Mouse (Mus musculus): ENCODE results near the gene Scgb1a1.
"Not testable (repeated sequence)": the region's sequence is repeated elsewhere in the genome, so short reads cannot be mapped to it uniquely, and the experiment has no call there.

Scgb1a1 gene

DNA sequence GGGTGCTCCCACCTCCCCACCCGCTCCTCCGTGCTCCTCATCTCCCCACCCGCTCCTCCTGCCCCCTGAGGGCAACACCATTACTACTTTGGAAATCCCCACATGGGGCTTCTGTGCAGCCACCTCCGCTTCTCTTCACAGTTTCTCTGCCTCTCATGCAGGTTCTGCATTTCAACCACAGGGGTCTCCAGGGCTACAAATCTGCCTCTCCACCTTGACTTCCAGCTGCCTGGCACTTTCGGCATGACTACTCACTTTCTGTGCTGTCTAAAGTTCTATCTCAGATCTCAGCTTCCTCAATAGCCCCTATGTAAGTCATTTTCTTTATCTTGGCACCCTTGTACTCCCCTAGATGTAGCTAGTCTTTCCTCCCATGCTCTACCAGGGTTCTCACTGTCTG is 20.5 kb downstream of the Scgb1a1 start:
- DNase-seq (ENCODE audit: low read depth, low spot score), result peak; percentile 92

DNA sequence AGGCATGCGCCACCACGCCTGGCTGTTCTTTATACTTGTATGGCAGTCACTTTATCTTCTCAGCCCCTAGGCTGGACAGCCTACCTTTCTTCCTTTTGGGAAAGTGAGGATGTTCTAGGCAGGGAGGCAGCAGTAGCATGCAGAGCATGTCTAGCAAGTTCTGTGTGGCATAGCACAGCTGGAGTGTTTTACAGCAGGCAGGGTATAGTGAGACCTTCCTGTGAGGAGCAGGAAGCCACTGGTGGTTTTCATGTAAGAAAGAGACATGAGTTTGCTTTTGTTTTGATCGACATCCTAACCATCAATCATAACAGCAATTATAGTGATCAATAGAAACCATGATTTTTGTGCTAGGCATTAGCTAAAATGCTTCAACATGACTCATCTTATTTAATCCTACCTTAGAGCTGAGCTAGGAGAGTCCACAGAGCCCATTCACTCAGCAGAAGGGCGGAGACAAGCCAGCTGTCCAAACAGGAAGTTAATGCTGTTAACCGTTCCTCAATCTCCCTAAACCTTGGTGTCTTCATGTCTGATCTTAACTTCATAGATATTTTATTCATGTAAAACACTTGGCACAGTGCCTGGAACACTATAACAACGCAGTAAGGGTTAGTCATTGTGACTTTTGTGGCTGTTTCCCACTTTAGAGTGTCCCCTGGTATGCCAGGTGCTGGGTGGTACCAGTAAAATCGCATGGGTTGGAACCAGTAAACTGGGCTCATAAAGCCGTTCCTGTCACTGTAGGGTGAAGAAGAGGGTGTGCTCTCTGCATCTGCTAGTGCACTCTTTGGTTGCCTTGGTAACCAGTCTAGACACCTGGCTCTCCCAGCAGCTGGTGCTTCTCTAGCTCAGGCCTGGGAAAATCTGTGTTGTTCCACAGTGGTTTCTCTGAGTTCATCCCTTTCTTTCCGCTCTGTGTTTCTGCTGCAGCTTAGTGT is 21.9 kb downstream of the Scgb1a1 start:
- peak; percentile 87 for DNase-seq (ENCODE audit: low read depth, low spot score)

DNA sequence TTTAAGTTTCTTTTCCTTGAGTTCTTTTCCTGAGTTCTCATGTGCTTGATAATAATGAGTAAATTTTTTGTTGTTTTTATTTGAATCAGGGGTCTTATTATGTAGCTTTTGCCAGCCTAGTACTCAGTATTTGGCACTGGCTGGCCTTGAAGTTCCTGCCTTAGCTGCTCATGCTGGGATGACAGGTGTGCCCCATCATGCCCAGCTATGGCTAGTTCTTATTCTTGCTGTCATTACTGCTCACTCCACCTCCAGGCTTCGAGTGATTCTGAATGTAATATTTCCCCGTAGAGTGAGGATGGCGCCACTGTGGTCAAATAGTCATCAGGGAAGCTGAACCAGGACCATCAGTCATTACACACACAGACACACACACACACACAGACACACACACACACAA is 23.9 kb downstream of the Scgb1a1 start:
- DNase-seq (ENCODE audit: low read depth, low spot score), result no peak

DNA sequence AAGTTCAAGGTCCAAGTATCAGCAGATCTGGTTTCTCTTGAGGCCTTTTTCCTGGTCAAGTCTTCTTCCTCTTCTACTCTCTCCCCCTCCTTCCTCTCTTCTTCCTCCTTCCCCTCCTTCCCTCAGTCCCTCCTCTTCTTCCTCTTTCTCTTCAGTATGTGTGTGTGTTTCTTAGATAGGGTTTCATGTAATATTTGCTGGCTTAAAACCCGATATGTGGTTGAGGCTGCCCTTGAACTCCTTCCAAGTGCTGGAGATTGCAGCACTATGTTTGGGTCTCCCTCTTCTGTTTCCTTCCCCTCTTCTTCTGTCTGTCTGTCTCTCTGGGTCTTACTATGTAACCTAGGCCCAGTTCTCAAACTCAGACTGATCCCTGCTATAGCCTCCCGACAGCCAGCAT is 24.9 kb downstream of the Scgb1a1 start:
- no peak for DNase-seq (ENCODE audit: low read depth, low spot score)

DNA sequence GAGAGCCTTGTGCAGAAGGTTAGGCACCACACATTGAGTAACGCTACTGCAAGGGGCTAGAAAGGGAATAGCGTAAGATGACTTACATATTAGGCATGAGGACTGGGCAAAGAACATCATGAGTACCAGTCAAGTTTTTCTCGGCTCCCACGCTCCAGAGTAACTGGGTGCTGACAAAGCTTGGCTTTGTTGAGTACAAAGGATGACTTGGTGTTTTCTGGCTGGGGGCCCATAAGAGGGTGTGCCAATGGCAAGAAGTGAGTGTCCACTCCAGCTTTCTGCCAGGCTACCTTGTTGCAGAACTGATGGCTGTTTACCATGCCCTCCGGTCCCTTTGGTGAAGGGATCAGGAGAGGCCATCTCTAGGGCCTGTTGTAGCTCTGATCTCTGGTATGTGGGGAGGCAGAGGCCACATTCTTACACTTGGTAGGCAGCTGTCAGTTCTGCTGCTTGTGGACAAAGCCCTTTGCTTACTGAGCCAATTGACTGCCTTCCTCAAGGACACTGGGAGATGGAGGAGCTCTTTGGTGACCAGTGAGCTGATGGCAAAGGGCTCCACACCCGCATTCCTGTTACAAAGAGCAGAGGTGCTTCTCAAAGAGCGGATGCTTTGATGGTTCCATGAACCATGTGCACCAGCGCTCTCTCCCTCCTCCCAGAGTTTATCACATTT is 26.4 kb downstream of the Scgb1a1 start:
- DNase-seq (ENCODE audit: low read depth, low spot score), result no peak

DNA sequence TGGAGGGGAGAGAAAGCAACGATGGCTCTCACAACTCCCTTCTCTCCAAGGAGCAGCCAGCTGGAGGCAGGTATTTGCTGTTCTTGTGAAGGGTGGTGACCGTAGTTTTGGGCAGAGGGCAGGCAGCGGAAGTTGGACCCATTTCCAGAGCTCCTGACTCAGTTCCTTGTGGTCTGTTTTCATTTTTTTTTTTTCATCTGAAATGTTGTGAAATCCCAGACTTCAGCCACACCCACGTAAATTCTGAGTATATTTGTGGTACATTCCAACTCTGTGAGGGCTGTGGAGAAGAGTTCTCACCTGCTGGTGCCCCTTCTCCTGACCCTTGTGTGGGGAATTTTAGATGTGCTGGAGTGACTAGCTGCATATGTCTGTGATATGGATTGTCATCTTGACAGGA is 27.7 kb downstream of the Scgb1a1 start:
- no peak for DNase-seq (ENCODE audit: low read depth, low spot score)

DNA sequence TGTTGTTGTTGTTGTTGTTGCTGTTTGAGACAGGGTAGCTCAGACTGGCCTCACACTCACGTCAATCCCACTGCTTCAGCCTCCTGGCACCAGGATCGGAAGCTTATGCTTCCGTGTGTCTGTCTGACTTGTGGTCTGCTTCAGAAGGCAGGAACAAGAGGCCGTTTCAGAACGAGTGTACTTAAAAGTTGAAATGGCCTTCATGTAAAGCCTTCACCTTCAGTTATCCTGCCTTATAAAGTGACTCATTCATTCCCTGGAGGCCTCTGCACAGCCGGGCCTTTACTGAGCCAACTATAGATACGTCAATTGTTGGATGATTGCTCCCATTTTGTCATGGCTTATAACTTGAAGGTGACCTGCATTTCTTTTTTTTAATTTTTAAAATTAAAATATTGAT is 28.4 kb downstream of the Scgb1a1 start:
- DNase-seq (ENCODE audit: low read depth, low spot score), result no peak

DNA sequence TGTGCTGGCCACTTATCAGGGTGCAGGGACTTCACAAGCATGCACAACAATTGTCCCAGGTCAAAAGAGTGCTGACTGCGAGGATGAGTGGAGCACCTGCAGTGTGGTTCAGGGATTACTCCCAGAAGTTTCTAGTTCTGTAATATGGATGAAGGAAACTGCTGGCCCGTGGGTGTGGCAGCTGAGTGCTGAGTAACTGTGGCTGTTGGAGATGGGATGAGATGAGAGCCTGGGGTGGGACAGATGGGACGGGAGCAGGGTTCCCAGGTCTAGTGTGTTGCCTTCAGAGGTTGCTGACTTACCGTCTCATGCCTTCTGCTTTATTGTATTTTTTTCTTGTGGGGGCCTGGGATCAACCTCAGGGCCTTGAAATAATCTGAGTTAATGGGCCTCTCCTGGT is 28.8 kb downstream of the Scgb1a1 start:
- DNase-seq (ENCODE audit: low read depth, low spot score), result no peak

DNA sequence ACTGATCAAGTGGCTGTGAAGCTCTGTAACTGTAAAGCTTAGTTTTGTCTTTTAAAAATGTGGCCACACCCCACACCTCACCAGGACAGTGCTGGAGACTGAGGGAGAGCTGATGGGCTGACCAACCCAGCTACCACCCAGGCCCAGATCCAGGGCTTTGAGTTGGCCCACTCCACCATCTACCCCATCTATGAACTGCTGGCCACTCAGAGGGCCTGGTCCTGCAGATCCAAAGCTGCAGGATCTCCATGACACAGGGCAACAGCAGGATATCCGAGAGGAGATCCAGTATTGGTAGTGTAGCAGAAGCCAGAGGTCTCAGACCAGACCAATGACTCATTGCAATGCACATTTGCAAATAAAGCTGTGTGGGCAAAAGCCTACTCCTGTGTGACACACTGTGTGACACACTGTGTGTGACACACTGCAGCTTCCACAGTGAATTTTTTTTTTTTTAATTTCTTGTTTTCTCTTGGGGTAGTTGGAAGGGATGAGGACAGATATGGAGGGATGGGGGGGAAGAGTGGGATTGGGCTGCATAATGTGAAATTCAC is 29.4 kb downstream of the Scgb1a1 start:
- no peak for DNase-seq (ENCODE audit: low read depth, low spot score)

DNA sequence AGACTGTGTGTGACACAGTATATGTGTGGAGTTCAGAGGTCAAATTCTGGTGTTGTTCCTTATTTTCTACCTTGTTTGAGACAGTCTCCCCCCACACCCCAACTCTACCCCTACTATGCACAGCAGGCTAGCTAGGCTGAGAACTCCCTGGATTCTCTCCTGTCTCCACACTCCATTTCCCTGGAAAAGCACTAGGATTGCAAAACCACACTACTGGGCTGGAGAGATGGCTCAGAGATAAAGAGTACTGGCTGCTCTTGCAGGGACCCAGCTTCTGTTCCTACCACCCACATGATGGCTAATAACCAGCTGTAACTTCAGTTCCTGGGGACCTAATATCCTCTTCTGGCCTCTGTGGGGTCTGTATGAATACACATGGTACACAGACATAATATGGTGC is 30.1 kb downstream of the Scgb1a1 start:
- DNase-seq (ENCODE audit: low read depth, low spot score), result no peak

DNA sequence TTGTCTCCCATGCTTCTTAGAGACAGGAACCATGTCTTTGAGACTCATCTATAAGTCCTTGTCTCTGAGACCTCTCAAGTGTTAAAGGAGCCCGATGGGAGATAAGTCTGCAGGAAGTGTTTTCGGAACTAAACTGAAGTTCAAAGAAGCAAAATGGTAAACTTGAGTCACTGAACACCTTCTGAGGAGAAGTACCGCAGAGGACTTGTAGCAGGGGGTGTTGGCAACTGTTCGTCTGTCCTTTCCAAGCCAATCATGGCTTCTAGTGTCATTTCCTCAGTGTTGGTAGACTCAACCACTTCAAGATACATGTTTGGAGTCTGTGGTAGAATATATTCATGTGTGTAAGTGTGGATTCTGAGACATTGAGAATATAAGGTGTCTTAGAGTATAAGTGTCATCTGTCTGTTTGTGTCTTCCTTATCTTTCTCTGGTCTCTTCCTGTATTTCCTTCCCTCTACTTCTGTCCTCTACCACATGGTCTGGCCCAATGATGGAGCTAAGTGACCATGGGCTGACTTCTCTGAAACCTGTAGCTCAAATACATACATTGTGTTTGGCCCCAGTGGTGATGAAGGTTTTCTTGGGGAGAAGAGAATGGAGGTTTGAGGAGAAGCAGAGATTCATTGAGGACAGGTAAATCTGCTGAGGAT is 31.9 kb downstream of the Scgb1a1 start:
- DNase-seq (ENCODE audit: low read depth, low spot score), result no peak

DNA sequence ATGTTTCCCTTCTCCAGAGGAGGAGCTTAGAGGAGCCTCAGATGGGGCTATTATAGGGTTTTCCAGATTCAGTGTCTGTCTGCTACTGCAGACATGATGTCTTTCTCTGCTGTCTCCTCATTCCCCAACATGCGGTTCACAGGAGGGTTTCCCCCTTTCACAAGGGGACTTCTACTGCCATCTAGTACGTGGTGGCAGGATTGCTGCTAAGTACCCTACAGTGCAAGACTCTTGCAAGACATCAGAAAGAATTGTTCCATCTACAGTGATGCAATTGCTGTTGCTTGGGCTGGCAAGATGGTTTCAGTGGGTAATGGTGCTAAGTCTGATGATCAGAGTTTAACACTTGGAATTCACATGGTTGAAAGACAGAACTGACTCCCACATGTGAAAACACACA is 32.6 kb downstream of the Scgb1a1 start:
- peak; percentile 80 for DNase-seq (ENCODE audit: low read depth, low spot score)

DNA sequence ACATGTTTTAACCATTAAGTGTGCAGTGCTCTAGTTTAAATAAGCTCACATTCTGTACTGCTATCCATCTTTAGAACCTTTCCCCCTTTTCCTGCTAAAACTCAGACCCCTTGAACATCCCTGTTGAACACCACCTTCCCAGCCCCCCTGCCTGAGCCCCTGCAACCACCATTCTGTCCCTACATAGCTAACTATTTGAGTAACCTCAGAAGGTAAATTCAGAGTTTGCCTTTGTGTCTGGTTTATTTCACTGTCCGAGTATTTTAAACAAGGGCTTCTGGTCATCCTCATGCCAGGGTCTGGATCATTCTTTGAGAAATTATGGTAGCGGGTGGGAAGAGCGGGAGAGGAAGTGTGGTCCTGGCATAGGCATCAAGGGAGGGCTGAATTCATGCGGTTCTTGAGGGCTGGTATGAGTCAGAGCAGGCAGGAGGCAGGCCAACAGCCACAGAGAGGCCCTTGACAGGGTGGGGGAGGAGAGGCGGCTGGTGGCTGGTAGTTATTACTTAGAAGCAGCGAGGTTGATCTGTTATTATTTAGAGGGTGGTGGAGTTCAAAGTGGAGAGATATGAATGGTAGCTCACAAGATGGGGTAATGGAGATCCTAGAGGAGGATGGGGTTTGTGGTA is 34.8 kb downstream of the Scgb1a1 start:
- DNase-seq (ENCODE audit: low read depth, low spot score), result peak; percentile 59

DNA sequence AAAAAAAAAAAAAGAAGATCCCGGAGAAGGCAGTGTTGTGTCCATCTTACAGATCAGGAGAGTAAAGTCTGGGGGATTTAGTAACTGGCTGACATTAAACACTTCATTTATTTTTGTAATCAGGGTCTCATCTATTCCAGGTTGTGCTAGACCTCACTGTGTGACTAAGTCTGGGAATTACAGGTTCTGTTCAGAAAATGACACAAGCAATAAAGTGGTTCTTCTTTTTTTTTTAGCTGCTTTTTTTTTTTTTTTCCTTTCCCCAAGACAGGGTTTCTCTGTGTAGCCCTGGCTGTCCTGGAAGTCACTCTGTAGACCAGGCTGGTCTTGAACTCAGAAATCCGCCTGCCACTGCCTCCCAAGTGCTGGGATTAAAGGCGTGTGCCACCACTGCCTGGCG is 35.8 kb downstream of the Scgb1a1 start:
- DNase-seq (ENCODE audit: low read depth, low spot score), result not testable (repeated sequence)

DNA sequence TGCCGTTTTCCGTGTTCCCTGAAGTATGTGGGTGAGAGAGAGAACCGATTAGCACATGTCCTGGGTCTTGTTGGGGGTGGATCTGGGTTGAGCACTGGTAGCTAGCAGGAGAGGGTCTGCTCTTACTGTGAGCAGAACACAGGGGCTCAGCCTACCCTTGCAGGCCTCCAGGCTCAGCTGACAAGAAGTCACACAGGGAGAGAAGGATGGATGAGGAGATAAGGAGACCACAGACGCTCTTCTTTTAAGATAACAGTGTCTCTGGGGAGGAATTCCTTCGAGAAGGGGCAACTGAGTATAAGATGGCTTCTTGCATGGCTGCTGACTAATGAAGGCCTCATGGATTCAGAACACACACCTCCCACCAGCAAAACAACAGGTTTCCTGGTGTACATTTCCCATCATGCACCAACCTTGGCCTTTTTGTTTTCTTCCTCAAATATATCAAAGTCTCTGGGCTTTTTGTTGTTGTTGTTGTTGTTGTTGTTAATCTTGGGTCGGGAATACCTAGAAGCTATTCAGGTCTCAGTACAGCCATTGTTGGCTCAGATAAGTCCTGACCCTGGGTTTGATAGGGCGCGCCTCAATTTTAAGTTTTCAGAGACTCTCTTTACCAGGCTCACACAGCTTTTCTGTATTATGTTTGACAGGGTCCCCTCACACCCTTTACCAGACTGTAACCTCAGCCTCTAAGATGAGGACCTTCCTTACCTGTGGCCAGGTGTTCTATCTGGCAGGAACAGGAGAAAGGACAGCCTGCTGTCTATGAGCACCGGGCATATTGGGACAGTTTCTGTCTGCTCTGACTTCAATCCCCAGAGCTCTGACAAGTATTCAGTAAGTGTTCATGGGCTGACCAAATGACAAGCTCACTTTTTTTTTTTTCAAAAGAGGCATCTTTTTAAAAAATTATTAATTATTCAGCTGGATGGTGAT is 37.2 kb downstream of the Scgb1a1 start:
- no peak for DNase-seq (ENCODE audit: low read depth, low spot score)

DNA sequence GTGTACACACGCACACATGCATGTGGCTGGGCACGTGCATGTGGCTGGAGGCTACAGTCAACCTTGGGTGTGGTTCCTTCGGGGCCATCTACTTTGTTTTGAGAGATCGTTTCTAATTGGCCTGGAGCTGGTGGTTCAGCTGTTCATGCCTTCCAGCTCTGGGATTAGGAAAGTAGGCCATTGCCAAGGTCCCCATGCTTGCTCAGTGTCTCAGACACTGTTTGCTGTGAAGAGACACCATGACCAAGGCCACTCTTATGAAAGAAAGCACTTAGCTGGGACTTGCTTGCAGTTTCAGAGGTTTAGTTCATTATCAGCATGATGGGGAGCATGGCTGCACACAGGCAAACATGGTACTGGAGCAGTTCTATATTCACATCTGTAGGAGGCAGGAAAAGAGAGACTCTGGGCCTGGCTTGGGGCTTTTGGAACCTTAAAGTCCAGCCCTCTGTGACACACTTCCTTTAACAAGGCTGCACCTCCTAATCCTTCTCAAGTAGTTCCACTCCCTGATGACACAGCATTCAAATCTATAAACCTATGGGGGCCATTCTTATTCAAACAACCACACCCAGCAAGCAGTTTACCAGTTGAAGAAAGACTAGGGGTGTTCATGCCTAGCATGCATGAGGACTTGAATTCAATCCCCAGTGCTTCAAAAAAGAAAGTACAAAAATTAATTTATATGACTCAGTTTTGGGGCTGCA is 38.6 kb downstream of the Scgb1a1 start:
- no peak for DNase-seq (ENCODE audit: low read depth, low spot score)

DNA sequence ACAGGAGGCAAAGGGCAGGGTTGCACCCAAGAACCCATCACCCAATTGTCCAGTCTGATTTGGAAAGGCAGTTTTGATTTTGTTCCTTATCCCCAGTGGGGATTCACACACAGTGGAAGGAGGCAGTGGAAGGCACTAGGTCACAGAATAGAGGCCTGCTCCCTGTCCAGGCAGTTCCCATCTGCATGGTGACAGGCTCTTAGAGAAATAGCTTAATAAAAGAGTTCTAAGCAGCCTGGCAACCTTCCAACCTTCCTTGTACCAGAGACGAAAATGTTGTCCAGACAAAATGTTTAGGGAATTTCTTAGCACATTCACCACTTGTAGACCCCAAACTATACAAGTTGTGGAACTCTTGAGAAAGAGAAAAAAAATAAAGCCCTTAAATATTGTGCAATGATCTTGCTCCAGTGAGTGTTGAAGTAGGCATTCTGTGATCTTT is 39.8 kb downstream of the Scgb1a1 start:
- no peak for DNase-seq (ENCODE audit: low read depth, low spot score)

DNA sequence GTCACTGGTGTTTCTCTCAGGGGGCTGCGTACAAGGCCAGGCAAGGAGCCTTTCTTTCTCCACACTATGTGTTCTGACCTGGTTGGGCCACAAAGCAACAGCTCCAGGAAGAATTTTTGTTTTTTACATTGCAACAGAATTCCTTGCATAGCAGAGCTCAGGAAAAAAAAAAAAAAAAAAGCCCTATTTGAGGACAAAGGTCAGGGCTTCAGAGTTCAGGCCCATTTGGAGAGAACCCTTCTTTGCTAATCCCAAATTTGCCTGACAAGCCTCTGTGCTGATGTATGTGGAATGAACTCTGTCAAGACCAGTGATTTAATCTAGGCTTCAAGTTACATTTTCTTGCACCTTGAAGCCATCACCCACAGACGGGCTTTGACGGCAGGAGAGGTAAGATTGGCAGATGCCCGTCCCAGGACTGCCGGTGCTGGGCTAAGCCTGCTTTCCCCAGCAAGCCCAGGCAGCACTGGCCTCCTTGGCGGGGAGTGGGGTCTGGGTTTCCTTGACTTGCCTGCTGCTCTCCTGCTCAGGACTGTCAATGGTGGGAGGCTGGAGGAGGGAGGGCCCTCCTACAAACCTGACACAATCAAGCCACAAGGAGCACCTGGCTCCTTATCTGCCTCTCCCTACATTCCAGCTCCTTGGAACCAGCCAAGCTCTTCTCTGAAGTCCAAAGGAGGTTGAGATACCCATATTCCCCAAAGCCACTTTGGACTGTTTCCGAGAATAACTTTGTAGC is 40.4 kb downstream of the Scgb1a1 start:
- no peak for DNase-seq (ENCODE audit: low read depth, low spot score)

DNA sequence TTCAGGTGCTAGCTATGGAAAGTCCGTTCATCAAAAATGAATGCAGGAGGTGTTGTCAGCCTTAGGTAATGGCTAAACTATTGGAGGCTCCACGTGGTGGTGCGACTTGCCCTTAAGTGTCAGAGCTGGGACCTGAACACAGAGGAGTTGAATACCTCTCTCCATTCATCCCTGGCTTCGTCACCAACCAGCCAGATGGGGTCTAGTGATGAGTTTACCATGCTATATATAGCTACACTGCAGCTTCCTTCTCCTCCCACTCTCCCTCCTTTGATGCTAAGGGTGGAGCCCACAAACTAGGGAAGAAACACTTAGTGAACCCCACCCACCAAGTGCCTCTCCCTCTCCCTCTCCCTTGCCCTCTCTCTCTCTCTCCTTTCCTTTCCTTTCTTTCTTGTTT is 43.5 kb downstream of the Scgb1a1 start:
- DNase-seq (ENCODE audit: low read depth, low spot score), result no peak

All from A20 (cell line).